Mouse (Mus musculus): ENCODE measurements at regions not wholly inside any gene's neighbourhood (a gene's known extent, or its start where the extent isn't known, plus 50 kb on each side); places are given as distances from the start of the nearest gene placed in this dataset.

DNA sequence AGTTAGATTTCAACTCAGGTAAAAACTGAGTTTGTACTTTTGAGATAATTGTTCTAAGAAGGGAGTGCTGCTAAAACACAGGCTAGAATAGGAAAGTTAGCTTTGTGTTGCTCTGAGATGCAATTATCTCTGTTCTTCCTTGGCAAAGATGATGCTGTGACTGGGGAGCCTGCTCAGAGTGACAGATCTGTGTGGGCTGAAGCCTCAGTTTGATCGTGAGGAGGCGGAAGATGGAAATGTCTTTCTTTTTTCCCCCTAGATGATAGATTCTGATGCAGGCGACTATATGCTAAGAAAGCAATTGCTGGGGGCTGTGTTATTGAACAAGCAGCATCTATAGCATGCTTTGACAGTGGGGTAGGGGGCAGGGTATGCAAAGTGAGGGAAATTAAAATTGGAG is 156.7 kb upstream of the Cypt15 start:
- no peak for DNase-seq

DNA sequence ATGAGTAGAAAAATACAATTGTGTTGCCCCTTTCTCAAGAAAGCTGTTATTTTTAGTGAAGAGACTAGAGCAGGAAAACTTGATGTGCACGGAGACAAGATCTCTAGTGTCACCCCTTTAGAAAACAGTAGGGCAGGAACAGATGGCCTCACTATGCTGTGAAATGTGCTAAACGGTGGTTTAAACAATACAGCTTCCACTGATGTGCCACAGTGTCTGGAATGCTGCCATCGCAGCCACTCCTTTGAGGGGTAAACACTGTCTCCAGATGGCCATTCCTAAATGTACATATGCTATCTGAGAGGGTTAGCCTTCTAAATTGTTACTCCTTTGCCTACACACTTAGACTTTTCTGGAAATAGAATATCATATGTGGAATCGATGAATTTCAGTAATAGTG is 116.4 kb upstream of the Cypt15 start:
- intact Hi-C loops (cut with DNase I) = no loop called here
- DNase-seq = peak; percentile 70

More for the DNA sequence above, 156.7 kb upstream of the Cypt15 start:
- intact Hi-C loops (cut with DNase I) = no loop called here

DNA sequence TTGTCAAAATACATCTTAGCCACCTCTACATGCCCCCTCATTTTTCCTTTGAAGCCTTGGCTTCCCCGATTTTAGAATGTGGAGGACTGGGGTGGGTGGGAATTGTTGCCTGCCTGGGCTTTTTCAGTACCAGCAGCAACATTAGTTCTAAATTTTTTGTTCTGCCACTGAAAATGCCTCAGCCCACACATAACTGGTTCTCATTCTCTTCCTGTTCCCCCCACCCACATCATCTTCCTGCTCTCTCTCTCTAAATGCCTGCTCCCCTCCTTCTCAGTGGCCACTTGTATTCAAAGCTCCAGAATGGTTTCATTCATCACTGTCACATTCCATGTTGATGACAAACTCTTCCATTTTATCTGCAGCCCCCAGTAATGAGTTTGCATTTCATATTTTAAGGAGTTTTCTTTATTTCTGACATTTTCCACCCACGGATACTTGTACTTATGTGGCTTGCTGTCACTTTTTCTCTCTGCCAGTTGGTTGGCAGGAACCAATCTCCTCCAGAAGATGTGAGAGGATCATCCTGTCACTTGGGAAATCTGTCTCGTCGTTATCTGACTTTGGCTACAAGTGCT is 95.8 kb upstream of the Cypt15 start:
- DNase-seq = no peak
- intact Hi-C loops (cut with DNase I) = no loop called here
